Mouse (Mus musculus): ENCODE results near the gene Otub2.

Otub2 gene

DNA sequence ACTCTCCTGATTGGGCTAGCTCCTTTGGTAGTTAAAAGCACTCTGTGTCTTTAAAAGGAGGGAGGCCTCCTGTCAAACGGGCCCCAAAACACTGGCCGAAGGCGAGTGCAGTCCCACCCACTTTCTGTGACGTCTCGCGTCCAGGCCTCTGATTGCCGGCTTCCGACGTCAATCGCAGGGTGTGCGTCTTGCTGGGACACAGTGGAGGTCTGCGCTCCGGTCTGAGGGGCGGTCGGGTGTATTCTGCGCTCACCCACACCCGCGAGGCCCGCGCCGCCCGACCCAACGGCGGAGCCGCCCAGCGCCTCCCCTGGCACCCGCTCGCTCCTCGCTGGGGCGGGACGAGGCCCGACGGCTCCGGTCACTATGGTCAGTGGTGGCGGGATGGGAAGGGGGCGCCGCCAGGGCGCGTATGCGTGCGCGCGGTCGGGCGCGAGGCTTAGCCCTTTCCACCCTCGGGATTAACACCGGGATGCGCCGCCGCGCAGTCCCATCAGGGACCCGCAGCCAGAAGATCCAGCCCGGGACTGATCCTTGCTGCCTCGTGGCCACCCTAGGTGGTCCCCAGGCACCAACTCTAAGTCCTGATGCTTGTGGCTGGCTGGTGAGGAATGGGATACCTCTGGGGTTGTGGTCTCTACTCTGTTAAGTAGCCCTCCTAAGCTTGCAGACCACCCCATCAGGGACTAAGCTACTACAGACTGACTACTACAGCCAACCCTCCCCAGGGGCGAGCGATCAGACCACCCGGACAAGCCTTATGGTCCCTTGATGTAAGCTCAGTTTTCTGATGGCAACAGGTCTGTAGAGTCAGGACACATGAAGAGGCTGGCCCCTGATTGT lies at the start of gene Otub2:
Otub2 (plus strand) TSS at position 178 of the 843 bp plus-strand sequence.
- DNase-seq: peak; percentile 97

DNA sequence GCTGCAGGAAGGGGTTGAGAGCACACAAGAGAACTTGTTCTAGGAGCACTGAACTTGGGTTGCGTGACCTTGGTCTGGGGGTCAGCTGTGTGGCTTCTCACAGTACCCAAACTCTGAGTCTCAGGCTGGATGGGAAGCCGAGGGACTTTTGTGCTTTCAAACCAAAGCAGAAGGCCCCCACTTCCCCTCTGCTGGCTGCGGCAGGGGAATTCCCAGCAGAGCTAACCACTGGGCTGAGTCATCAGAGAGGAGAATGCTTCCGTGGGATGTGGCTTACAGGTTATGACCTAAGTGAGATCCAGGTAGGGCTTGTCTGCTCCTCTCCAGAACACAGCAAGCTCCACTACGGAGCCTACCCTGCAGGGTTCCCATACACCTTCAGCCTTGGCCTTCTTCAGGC lies 47.3 kb upstream of the Otub2 start:
- no peak for DNase-seq

DNA sequence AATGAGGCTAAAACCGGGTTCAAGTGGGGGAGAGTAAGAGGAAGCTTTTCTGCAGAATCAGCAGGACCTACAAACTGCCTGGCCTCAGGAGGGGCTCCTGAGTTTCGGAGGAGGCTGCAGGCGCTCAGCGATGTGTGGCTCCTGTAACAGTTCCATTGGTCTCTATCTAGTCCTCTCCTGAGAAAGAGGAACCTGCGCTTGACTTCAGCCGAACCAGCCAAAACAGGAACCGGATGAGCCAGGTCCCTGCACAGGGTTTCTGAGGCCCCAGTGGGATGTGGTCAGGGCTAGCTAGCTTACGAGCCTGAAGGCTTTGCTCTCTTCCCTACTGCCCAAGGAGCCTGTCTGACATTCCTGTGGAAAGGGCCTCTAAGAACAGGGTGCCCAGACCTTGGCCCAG lies 45.0 kb upstream of the Otub2 start:
- no peak for DNase-seq

DNA sequence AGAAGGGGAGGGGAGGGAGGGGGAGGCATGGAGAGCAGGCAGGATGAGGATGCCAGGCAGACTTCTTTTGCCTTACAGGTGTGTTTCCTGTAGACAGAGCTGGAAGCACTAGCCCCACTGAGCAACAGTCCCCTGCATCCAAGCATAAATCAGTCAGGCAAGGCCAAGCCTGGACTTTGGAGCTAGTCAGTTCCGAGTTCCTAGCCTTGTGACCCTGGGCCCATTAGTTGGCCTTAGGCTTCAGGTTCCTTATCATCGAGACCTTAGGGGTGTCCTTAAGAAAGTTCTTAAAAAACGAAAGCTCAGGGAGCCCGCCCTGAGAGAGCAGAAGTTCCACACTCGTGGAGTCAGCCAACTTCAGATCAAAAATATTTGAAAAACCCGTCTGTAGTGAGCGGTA lies 43.5 kb upstream of the Otub2 start:
- no peak for DNase-seq

DNA sequence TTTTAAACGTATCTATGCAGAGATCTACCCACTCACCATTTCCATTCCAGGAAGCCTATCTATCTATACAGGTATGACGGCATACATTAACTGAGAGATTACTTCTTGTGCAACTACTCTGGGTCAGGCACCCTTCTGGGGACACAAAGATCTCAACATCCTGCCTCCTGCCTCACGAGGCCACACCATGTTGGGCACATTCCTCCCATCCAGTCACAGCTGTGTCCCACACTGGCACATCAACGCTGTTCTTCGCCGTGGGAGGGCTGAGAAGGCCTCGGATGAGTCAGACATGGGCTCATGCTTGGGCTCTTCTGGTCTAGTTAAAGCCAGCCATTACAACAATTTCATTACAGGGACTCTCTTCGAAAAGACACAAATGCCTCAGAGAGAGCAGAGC lies 41.5 kb upstream of the Otub2 start:
- no peak for DNase-seq

DNA sequence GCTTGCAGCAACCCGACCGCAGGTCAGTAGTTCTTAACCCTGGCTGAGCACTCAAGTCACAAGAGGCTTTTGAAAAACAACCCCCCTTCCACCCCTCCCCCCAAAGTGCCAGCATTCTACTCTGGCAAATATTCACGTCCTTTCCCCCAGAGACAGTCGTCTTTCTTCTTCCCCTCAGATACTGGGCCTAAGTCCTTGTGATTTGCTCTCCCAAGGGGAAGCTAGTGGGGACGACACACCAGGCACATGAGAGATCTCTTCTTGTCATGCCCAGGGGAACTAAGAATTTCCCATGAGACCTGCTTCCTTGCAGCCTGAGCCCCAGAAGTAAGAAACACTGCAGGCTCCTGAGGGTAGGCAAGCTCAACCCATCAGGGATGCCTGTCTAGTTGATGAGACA lies 41.1 kb upstream of the Otub2 start:
- DNase-seq: no peak

DNA sequence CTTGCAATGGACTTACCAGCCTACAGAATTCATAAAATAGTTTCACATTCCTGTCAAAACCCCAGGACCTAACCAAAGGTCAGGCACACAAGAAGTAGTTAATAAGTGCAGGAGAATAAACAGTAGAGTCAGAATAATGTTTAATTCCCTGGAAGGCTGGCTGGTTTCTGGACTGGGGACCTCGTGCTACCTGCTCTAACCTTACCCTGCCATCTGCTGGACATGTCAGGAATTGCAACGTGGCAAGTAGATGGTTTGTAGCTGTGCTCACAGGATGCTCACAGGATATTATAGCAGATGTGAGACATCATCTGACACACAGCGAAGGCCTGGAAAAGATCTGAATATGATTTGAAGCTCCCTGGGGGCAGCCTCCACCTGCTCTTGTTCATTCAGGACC lies 40.0 kb upstream of the Otub2 start:
- DNase-seq: peak; percentile 52

DNA sequence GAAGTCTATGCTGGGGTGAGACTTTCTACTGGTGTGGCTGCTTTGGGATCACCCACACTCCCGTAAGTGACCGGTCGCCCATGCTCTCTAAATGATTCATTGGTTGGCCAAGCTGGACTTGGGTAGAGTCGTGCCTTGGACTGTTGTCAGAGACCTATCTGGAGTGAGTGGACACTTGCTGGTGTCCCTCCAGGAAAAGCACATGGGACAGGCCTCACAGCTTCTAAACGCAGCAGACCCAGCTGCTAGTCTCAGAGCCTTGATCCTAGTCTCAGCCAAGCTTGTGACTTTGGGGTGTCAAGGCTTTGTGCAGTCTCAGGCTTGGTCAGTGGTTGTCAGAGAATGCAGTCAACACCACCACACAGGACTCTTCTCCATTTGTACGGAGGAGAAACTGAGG lies 35.7 kb upstream of the Otub2 start:
- DNase-seq: no peak

DNA sequence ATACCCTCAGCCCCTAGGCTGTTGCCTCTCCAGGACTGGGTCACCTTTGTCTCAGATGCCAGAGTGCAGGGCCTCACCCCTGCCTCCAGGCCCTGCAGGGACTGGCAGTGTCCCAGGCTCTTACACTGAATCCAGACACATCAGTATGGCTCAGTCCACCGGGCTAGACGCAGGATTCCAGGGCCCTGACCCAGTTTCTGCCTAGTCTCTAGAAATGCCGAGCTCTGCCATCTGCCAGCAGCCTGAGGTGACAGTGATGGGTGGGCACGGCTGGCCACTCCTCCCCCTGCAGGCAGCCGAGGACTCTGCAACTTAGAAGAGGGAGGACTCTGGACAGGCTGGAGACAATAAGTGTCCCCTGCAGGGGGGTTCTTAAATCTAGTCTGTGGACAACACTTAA lies 34.9 kb upstream of the Otub2 start:
- peak; percentile 77 for DNase-seq

DNA sequence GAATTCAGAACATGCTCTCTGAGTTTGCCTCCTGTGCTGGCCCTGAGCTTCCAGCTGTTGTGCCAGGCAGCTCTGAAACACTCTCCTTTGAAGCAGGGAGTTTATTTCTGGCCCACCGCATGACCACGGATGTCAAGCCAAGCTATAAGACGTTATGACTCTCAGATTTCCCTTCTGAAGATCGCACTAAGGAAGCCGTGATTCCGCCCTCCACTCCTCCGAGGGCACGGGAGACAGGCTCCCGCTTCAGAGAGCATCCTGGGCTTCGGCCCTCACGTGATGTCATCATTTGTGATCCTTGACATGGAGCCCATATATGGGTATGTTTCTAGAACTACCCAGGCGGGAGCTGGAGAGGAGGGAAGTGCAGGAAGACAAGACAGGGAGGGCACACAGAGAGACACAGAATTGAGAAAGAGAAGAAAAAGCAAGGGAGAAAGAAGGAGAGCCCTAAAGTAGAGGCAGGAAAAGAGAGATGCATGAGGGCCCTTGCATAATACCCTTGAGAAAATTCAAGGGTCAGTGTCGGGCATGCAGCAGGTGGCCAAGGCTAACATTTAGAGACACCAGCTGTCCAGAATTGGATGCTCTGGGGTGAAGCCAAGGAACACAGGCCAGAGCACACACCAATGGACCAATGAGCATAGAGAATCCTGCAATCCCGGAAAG lies 32.6 kb upstream of the Otub2 start, which contains the start of gene Asb2:
Asb2 (minus strand) TSS at position 256 of the 669 bp plus-strand sequence.
- no peak for DNase-seq

DNA sequence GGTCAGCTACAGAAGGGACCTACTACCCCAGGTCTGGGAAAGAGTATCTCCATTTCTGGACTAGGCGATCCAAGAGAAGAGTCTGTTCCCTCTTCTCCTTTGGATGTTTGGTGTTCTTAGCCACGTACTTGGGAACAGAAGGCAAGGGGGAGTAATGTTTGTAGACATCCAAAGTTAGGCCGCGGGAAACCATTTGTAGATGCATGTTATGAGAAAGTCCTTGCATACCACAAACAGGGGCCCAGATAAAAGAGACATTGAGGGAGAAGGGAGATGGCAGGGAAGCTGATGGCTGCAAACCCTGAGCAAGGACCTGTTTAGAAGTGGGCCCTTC lies 32.1 kb upstream of the Otub2 start:
- no peak for DNase-seq

DNA sequence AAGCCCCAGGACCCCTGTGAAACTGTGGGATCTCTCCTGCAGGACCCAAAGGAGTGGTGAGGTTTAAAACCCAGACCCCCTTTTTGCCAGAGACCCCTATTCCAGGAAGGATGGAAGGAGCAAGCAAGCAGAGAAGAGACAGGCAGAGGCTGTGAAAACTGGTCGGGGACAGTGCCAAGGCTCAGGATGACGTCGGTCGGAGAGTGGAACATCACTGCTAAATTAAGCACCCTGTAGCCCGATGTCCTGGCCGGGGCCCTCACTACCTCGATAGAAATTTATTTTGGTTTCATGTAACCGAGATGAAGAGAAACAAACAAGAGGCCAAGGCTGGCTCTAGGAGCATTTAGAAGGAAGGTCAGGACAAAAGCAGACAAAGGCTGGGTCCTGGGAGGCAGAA lies 30.3 kb upstream of the Otub2 start:
- no peak for DNase-seq

DNA sequence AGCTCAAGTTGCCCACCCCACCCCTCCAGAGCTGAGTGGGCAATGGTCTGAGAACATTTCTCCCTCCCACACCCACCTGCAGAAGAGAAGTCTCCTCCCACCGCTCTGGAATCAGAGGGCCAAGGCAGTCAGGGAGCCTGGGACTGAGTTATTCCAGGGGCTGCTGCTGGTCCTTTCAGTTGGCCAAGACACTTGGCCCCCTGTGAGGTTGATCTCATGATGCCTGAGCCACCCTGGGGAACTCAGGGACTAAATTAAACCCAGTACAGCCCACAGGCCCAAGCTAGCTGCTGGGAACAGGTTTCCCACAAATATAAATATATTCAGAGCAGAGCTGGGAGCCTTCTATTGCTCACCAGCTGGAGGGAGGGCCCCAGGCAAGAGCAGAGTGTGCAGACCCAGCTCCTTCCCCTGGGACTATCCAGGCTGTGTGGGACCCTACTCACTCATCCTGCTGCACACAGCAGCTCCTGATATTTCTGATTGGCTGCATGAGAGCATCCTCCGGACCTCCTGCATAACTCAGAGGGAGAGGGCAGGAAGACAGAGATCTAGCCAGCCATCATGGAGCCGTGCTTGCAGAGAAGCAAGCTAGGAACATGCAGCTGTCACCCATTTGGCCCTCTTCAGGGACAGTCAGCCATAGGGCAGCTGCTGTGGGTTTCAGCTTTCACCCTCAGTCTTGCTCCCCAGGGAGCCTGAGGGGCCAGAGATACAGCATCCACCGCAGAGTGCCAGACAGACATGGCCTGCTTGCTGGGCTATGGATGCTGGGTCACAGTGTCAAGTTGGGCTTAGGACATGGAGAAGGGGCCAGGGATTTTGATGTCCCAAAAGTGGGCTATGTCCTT lies 29.3 kb upstream of the Otub2 start:
- DNase-seq: no peak

DNA sequence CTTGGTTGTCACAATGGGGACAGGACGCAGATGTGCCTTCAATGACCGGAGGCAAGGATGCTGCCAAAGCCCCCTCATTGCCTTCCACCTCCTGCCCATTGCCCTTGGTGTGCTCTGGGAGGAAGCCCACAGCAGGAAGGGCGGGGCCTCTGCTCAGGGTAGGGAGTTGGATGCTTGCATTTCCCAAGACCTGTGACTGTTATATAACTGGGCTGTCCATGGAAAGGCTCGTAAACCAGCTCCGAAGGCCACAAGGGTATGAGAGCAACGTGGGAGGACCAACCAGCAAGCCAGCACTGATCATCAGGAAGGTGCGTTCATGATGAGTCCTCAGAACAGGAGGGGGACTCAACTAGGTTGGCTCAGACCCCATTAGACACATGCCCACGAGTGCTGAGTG lies 27.7 kb upstream of the Otub2 start:
- no peak for DNase-seq

DNA sequence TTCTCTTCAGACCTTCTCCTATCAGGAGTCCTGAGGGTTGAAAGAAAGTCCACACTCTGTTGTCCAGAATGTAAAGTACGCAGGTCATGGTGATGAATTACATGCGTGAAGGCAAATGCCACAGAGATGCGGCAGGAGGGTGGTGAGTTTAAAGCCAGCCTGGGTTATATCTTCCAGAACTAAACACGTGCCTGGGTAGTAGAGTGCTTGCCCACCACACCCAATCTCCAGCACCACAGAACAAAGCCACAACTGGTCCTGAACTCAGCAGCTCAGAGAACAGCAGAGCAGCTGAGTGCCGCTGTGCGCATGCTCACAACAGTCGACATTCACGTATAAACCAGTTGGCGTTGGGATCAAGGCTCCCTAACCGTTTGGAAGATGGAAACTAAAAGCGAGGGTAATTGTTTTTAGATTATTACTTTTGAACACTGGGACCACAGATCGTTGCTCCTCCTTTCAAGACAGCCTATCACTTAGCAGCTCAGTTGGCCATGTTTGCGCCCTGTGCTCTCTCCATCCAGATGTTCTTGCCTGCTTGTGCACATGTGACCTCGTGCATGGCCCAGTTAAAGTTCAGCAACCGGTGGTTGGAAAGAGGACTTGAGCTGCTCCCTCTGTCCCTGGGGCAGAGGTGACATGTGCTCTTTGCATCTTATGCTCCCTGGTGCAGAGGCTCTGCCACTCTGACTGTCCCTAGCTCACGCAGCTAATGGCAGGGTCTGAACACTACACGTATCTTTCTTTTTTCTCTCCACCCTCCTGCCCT lies 26.8 kb upstream of the Otub2 start:
- no peak for DNase-seq

DNA sequence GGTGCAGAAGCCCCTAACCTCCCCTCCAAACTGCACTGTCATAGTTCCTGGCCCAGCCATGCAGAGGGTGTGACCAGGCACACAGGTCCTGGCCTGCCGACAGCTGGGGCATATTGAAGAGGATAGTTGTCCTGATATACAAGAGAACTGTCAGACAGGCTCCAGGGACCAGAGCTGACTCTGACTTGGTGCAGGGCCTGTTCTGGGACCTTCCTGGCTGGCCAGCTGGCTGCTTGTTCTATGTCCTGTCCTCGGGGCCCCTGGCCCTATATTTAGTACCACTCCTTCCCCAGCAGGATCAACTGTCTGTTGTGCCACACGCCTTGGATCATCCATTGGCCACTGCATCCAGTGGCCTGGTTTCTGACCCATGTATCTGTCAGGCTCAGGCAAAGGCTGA lies 26.1 kb upstream of the Otub2 start:
- no peak for DNase-seq

DNA sequence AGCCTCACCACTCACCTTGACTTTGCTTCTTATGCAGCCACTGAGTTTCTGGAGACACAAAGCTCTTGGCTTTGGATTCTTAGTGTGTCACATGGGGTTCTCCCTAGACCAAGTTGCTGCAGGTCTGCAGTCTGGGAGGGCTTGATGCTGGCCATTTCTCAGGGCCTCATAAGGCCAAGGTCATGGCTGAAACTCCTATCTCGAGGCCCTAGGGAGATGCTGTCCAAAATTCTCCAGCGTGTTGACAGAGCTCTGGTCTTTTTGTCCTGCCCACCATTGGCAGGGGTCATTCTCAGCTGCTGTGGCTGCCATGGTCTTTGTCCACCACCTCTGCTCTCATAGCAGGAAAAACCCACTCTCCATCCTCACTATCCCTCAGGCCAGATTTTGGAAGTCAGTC lies 21.3 kb upstream of the Otub2 start:
- DNase-seq: no peak

DNA sequence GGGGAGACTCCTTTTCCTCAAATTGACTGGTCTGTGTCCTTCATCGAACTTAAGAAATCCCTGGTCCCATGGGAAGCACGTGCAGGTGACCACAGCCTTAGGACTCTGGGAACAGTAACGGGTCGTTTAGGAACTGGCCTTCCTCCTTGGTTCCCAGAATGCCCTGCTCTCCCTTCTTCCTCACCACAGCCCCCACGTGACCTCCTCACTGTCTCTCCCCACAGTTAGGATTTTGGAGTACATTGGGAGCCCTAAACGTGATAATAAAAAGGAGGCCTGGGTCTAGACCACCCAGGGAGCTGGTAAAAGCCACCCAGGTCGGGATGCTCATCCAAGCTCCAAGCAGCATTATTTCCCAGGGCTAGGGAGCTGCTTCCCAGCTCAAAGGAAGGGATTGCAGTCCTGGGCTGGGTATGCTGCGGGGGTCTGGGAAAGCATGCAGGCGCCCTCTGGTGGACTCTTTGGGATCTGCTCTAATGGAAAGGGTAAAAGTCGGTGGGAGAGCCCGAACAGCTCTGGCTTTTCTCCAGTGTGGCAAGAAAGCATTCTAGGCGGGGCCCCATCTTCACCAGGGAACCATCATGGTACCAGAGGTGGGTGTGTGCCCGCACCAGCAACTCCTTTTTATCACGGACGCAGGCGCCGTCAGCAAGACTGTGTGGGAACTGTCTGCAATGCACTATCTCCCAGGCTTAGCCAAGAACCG lies 20.7 kb upstream of the Otub2 start:
- DNase-seq: peak; percentile 38

DNA sequence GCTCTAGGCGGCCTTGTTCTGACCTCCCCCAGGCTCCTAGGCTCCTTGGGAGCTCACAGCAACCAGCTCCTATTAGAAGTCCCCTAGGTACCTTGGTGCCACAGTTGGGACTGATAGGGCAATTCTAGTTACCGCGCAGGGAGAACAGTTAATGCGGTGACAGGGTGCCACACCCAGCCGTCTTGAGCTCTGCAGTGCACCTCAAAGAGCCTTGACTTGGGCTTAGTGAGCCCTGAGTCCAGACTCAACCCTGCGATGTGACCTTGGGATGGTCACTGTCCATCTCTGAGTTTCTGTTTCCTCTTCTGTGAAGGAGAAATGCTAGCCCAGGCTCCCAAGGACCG lies 20.2 kb upstream of the Otub2 start:
- DNase-seq: no peak

DNA sequence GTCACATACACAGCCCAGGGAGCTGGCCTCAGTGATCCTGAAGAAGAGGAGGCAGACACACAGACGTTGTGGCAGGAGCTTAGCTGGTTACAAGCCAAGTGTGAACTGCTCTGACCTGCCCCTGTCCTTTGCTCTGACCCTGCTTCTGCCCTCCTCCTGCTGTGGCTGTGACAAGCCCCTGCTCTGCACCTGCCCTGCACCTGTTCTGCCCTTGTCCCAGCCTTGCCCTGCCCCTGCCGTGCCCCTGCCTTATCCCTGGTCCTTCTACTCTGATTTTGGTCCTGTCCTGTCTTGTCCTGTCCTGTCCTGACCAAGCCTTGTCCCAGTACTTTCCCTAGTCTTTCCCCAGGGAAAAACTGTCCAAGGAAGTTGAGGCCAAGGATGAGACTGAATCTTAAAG lies 19.7 kb upstream of the Otub2 start:
- no peak for DNase-seq

DNA sequence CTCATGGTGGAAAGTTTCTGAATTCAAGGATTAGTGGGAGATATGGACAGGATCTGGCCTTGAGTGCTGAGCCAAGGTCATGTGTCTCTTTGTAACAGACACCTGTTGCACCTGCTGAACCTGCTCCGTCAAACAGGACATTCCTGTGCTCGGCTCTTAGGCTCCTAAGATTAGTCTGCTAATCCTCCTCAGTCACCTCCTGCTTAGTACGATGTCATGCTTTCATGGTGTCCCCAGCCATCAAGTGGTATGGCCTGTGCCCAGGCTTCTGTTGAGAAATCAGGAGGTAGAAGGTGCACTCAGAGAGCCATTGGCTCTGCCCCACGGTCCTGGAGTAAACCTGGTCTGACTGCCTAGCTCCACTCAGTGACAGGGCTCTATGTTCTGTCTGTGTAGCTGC lies 17.6 kb upstream of the Otub2 start:
- DNase-seq: no peak

DNA sequence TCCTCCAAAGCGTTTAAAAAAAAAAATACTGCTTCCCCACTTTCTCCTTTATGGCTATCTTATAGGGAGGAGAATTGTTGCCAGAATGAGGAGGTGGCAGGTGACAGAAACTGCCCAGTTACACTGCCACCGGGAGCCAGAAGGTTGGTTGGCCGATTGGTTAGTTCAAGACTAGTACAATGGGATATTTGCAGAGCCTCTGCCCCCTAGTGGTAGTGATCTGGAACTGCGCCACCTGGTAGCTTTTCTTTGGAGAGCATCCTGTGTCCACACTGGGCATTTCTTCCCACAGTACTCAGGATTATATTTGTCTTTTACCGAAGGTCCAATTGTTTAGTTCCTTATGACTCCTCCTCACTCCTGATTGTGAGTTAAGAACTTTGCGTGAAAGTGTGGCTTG lies 16.8 kb upstream of the Otub2 start:
- no peak for DNase-seq
